Mouse (Mus musculus) 3134 (cell line): ENCODE data around the gene Dusp18.
A peak's percentile ranks its signal among the peaks of the same experiment; 100 is the strongest.

Experiments used
- DNase-seq: peaks from one replicate; pipeline ENCODE4 v3.0.0-alpha.2; 2011; ENCODE audit warnings: low spot score; ENCODE audit not compliant: insufficient read length; ENCODE audit errors: extremely low read depth

The Dusp18 gene

DNA sequence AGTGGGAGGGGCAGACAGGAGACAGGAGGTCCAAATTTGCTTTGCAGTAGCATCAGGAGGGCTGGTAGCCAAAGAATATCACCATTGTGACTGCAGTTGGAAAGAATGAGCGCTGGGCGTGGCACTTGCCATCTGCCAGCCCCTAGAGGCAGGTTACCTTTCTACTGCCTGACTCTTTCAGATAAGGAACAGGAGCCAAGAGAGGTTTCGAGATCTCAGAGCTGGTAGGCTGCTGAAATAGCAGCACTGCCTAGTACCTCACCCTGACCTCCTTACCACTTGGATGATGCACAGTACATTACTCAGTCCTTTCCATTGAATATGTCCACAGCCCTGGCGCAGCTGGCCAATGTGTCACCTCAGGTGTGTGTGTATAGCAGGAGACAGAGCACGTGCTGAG, 7.7 kb upstream of the Dusp18 start:
- no peak for DNase-seq

DNA sequence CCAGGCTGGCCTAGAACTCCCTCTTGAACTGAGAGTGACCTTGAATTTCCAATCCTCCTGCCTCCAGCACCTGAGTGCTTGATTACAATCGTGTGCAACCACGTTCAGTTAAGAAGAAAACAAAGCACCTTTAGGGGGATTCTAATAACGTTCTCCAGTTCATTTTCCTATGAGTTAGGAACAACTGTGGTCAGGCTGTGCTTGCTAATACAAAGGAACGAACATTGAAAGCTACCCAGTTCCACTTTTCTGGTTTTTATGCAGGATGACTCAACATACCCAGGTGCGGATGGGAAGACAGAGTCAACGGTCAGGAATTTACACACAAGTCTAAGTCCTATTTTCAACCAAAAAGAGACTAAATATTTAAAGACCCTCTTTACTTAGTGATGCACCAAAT, 1.1 kb upstream of the Dusp18 start:
- DNase-seq, result no peak

DNA sequence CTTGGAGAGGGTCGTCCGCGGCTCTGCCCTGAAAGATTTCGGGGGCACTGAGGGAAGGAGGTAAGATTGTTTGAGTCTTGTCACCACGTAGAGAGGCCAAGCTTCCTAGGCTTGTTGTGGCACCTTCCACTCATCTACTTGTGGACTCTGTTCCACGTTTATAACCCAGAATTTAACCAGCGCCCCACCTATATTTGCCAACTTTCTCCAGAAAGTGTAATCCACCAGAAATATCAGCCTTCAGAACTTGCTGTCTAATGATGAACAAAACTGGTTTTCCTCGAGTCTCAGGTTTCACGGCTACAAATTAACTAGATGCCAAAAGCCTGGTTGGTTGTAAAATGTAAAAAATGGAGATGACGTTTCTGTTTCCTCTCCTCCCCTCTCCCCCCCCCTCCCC, 418 bp downstream of the Dusp18 start:
- no peak for DNase-seq

DNA sequence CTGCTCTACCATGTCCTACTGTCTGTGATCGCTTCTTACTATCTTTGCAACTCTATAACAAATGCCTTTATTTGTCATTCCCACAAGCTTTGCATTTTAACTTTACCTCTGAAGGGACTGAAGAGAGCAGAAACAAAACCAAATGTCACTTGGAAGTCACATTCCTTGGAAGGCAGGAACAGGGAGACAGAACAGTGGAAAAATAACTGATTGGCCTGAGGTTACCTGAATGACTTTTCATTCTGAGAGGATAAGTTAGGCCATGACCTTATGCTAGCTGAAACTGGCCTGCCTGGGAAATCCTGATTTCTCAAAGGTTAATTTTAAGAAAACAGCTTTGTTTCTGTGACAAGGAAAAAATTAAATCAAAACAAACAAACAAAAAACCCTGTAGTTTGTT, 893 bp downstream of the Dusp18 start:
- no peak for DNase-seq

DNA sequence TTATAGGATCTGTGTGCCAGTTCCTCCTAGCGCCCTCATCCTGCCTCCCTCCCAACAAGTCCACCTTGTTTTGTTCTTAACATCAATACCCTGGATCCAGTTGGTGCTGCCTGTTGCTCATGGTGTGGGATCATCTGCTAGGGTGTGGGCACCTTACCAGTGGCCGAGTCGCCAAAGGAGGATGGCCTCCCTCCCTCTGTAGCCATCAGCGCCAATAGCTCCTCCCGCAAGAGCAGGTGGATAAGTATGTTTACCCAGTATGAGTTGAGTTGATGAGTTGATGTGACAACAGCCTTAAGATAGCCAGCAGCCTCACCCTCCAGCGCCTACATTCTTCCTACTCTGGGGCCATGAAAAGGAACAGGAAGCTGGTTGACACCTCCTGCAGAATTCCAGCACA, 5.3 kb downstream of the Dusp18 start:
- no peak for DNase-seq

DNA sequence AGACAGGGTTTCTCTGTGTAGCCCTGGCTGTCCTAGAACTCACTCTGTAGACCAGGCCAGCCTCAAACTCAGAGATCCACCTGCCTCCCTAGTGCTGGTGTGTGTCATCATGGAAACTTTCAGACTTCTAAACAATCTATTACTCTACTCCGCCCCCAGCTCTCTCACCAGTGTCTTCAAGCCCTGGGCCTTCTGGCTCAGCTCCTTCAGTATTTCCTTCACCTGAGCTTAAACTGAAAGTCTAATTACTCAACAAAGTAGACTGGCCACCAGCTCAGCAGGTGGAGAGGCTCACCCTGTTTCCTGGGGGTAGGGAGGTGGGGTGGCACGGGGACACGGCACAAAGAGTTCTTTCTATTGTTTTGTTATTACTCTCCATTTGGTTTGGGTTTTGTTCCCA, 7.5 kb downstream of the Dusp18 start:
- DNase-seq, result no peak

DNA sequence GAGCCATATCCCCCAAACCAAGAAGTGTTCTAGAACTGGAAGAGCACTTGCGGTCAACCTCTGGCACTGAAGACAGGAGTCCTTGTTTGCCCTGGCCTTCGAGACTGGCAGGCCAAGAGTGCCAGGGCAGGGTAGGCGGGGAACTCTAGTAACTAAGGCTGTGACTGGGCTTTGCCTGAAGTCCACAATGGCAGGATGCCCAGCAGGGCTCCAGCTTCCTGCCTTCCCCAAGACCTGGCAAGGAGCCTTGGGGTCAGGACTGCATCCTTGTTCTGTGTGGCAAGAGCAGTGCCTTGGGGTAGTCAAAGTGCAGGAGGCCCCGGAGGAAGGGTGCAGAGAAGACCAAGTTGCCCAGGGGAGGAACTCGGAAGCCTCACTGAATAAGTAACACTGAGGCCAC, 8.0 kb downstream of the Dusp18 start:
- peak; percentile 89 for DNase-seq

DNA sequence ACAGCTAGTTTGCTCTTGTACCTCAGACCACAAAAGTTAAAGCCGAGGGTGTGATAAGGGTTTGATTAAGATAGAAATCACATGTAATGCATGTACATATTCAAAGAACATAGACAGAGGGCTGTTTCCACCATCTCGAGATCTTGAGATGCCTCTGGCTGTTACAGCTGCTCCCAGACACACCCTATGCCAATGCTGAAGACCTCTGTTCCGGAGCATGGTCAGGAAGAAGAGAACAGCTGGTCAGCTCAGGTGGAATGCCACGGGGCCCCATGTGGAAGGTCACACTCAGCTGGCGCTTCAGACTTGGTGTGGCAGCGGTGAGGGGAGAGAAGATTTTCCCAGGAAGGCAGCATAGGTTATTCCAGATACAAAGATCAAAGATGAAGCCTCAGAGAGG, 9.6 kb downstream of the Dusp18 start:
- no peak for DNase-seq

DNA sequence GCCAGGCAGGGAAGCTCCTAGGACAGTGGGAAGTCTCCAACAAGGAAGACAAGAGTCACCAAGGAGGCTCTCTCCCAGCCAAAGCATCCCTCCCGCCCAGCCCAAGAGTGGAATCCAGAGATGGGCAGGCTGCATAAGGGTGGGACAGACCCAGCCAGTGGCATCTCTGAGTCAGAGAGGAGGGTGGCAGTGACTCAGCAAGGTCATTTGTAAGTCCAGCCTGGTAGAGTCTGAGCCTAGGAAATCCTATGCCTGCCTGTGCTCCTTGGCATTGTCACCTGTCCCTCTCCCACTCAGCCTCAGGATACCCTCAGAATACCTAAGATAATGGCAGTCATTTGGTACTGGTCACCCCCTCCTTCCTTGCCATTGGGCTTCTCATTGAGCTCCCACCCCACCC, 10.4 kb downstream of the Dusp18 start:
- DNase-seq, result peak; percentile 82

DNA sequence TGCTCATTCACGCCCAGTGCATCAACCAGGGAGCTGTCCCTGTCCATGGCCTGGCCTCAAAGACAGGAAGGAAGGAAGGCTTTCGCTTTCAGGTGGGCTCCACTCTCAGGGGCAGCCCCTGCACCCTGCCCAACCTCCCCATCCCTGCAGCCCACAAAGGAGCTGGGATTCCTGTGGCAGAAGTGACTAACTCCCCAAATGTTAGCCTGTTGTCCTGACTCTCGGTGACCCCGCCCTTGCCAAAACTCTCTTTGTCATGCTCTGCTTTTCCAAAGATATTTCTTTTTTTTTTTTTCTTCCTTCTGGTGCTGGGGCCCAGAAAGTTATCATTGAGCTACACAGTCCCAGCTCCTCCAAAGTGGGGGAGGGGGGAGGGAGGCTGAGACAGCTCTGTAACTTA, 14.2 kb downstream of the Dusp18 start:
- DNase-seq, result peak; percentile 73

DNA sequence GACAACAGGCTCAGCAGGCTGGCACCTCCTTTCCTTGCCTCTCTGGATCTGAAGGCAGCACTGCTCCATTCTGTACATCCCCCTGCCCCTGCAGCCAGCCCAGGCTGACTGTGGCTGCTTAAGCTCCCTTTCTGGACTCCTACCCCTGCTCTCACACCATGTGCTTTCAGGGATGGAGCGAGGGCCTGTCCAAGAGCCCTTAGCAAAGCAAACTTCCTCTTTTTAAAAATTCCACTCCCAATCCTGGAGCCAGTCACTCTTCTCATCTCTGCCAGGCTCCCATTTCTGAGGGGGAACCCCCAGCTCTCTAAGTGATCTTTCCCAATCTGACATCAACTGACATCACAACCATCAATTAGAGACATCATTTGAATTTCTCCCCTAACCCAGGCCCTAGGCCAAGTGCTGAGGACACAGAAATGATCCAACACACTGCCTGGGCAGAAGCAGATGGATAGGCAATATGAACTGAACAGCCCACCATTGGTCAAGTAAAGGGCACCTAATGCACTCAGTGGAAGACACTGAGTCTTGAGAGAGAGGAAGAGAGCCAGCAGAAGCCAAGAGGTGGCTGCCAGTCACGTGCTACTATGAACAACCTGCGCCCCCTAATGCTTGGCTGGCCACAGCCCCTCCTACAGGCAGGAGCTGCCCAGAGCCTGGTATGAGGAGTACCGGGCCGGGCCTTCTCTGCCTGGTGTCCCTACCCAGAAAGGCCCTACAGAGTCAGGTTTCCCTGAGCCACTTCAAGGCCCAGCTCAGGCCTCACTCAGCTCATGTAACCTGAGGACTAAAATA, 15.7 kb downstream of the Dusp18 start:
- peak; percentile 42 for DNase-seq

DNA sequence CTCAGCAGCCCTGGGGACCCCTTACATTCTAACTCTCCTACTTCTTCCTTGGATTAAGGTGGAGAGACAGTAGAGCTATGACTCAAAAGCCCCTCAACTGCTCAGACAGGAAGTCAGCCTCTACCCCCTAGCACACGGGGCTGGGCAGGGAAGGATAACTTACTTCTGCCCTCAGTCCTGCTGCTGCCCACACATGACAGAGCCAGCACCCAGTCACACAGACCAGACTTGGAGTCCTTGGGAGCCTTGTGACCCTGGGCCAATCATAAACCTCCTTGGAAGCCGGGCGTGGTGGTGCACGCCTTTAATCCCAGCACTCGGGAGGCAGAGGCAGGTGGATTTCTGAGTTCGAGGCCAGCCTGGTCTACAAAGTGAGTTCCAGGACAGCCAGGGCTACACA, 16.4 kb downstream of the Dusp18 start:
- DNase-seq, result peak; percentile 50

DNA sequence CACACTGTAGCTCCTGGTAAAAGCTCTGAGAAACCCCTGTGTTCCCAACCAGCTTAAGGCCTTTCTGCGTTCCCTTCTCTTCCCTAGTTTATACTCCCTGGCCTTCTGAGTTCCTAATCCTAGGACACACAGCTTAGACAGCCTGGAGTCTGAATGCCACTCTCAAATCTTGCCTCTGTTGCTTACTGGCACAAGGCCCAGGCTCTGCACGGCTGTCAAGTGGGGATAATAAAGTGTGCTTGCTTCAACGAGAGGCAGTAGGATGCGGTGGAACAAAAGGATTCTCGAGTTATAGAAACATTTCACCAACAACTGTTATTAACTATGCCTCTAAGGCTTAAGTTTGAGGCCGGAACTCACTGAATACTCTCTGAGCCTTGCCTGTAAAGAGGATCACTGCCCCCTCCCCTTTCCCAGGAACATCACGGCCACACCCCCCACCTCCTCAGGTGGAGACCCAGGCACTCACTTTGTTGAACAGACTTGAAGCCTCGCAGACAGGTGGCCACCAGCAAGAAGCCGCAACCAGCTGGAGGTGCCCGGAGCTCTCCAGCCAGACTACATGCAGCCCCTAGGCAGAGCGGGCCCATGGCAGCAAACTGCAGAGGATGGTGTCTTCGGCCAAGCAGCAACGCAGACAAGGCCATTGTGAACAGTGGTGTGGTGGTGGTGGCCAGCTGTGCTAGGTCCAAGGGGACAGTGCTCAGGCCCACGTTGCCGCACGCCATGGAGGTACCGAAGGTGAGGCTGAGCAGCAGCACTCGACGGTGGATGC, 17.2 kb downstream of the Dusp18 start:
- DNase-seq, result no peak

DNA sequence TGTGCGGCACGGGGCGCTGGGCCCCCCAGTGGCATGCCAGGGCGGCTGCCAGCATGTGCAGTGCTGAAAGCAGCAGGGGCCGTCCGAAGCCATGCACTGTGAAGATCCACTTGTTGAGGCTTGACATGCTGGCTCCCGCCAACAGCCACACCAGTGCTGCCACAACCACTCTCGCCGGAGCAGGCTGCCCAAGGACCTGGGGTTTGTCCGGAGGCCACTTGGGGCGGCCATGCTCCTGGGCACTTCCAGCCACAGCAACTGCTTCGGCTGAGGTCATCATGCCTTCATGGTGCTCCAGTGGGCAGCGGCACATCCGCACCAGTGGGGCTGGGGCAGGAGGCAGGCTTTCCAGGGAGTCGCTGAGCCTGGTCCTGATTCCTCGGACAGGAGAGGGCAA, 17.8 kb downstream of the Dusp18 start:
- no peak for DNase-seq

DNA sequence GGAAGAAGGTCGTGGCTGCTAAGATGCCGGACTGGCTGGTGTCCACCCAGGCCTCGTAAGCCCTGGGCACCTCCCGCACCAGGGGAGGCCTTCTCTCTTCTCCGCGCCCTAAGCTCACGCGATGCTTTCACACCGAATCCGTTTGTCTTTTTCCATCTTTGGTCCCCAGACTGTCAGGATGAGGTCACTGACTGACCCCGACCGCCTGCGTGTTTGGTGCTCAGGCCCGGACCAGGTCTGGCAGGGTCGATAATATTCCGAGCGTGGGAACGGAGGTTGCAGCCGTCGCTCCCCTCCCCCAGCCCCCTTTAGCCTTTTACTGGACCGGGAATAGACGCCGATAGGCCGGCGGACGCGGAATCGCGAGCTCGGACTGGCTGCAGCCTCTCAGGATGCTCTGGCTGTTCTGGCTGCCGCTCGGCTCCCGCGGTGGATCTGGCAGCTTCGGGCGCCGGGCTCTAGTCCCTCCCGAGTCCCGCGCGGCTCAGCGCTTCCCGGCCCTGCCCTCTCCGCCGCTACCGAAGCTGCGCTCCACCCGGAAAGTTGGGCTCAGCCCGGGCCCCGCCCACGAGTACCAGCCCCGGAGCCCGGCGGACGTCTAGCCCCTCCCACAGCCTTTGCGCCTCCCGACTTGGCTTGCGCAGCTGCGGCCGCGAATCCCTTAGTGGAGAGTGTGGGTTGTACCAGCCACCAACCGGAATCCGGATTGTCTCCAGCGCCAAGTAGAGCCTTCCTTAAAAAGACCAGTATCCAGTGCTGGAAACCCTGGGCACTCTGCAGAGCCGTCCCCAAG, 18.5 kb downstream of the Dusp18 start:
- DNase-seq, result peak; percentile 96

DNA sequence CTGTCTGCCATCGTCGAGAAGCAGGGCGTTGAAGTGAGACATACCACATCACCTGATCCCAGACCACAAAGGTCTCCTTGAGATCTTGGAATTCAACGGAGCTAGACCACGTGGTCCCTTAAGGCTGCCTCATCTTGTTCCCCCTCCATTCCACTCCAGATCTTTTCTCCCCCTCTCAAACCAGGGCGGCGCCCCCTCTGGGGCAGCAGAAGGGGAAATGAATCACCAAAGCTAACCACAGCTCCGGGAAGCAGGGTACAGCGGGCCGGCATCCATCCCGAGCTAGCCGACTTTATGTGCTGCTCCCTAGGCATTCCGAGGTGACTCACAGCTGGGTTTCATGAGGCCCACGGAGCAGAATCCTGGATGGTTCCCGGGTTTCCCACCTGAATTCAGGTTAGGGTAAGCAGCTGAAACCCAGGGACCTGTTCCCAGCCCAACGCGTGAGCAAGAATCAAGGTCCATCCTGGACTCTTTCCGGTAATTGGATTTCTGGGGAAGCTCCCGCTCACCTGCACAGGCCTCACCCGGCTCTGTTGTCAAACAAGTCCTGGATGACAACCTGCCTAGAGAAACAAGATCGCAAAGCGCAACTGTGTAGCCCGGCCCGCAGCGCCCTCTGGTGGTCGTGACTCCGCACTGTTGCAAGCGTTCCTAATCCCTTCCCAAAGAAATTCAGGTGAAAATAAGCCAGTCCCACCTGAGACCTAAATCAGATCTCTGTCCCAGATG, 19.2 kb downstream of the Dusp18 start, which contains the start of gene Slc35e4:
Gene Slc35e4, minus strand, starts transcription at position 556 of the 732 bp plus-strand sequence.
- peak; percentile 94 for DNase-seq

DNA sequence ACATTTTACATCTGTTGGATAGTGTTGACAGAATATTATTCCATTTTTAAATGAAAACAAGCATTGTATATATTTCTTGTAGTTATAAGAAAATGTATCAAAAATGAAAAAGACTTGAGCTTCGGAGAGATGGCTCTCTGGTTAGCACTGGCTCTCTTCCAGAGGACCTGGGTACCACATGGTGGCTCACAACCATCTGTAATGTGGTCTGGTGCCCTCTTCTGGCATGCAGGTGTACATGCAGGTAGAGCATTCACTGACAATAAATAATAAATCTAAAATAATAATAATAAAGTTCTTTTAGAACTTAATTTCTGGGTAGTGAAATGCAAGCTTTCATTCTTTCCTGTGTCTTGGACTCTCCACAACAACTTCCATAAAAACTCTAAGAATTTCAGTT, 23.7 kb downstream of the Dusp18 start:
- no peak for DNase-seq

DNA sequence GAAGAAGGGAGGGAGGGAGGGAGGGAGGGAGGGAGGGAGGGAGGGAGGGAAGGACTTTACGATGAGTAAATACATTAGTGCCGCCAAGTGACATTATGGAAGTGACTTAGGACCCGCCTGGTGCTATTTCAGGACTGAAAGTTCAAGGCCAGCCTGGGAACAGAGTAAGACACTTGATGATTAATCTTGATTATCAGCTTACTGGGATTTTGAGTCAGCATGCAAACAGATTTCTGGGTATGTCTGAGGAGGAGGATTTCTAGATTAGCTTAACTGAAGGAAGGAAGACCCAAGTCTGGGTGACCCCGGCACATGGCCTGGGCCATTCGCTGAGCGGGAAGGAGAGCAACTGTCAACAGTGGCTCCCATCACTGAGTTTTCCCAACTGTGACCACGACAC, 25.4 kb downstream of the Dusp18 start:
- DNase-seq, result no peak

DNA sequence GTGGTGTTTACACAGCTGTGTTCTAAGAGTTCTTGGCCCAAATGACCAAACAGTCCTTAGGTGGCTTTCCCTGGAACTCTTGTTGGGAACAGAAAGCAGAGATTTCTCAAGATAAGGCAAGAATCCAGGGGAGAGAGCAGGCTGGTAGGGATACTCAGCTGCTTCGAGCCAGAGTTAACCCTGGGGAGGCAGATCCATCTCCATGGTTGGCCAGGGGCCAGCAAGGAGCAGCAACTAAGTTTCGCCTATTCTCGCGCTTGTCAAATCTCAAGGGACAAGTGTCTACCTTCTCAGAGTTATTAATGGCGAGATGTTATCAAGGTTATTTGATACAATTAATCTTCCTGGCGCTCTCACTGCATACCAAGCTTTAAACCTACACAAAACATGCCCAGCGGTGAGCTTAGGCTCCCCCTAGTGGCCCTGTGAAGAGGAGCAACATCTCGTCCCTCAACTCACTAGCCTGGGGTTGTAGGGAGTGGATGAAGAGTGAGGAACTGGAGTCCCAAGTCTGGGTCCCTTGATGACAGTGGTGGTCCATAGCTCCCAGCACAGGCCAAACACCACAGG, 26.3 kb downstream of the Dusp18 start:
- DNase-seq, result peak; percentile 41

DNA sequence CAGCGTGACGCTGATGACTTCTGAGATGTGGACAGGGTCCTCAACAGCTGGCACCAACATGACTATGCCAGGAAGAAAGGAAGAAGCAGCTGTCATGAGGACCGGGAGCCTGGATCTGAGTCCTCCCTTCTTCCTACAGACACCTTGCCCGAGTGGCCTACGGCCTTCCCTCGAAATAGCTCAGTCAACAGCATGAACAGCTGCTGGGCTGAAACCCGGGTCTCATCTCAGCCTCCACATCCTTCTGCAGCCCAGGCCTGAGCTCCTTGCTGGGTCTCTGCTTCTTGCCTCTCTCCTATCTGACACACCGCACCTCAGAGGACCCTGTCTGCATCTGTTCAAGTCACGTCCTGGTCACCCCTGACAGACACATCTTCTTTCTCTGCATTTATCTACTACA, 27.1 kb downstream of the Dusp18 start:
- DNase-seq, result no peak
